Mouse (Mus musculus): ENCODE results near the gene Bcs1l. TPM values are rescaled to one million over a fixed set of nuclear protein-coding genes. Genes with fewer than 3 reads are reported as not detected.

Bcs1l gene
- total and polyA plus RNA-seq, 3 experiments: 18.6 to 29.1 (median 27.1) TPM

DNA sequence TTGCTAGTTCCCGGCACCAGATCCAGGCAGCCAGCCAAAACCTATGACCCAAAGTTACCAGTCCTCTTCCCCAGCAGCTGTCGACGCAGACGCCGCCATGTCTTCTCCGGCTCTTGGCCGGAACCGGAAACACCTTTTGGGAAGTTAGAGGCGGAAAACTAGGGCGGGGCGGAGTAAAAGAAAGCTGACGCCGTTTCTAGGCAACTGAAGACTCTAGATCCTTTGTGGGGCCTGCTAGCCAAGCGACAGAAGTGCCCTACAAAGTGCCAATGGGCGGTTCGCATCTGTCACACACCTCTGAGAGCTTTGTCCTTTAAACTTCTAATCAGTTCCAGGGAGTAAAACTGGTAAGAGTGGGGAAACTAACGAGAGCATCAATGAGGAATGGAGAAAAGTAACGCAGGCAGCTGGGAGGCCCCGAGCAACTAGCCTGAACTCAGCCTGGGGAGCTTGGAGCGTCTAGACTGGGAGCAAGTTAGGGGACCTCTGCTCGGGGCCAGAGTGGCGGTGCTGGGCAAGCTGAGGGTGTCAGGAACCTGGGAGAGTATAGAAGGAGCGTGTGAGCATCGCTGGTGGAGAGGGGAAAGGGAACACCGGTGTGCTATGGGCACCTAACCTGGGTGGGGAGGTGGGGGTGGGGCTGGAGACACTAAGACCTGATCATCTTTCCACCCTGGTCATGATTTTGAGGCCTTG lies 13.3 kb downstream of the Bcs1l start, which contains the start of the genes Rnf25 and Stk36 (continued):
- TF ChIP-seq ETS1 (conservative IDR thresholded peaks at IDR 0.05; ENCODE audit: low read depth, low read length) (no peak), USF2 (conservative IDR thresholded peaks at IDR 0.05; ENCODE audit: low read depth, low read length) (no peak), TCF12 (IDR thresholded peaks at IDR 0.05; ENCODE audit: low read depth, low read length) (peak; percentile 79), ZKSCAN1 (IDR thresholded peaks at IDR 0.05; ENCODE audit: borderline replicate concordance, low read depth, low read length) (no peak), MAZ (IDR thresholded peaks at IDR 0.05; ENCODE audit: low read depth, low read length) (no peak), ZC3H11A (IDR thresholded peaks at IDR 0.05; ENCODE audit: low read depth, low read length) (no peak), ZNF384 (IDR thresholded peaks at IDR 0.05; ENCODE audit: low read depth, low read length) (no peak), BHLHE40 (IDR thresholded peaks at IDR 0.05; ENCODE audit: low read depth, low read length) (no peak), MAX (IDR thresholded peaks at IDR 0.05; ENCODE audit: low read length) (no peak), RAD21 (IDR thresholded peaks at IDR 0.05; ENCODE audit: low read depth, low read length) (no peak), MEF2A (IDR thresholded peaks at IDR 0.05; ENCODE audit: borderline replicate concordance, low read depth, low read length) (no peak), JUND (conservative IDR thresholded peaks at IDR 0.05; ENCODE audit: low read depth, low read length) (no peak), POLR2AphosphoS2 (IDR thresholded peaks at IDR 0.05; ENCODE audit: low read depth, low read length) (peak; percentile 74; the same call in 1 of the 2 replicates), CTCF (conservative IDR thresholded peaks at IDR 0.05 in 1 of 2, IDR thresholded peaks at IDR 0.05 in 1 of 2; ENCODE audit: low read depth in 2 of 2, low read length in 2 of 2) (no peak), NELFE (IDR thresholded peaks at IDR 0.05; ENCODE audit: low read depth, low read length) (peak; percentile 90), USF1 (IDR thresholded peaks at IDR 0.05; ENCODE audit: low read depth, low read length) (no peak), ELF1 (IDR thresholded peaks at IDR 0.05; ENCODE audit: low read depth, low read length) (peak; percentile 86), E2F4 (IDR thresholded peaks at IDR 0.05; ENCODE audit: insufficient replicate concordance, low read depth, low read length) (no peak), EP300 (IDR thresholded peaks at IDR 0.05; ENCODE audit: low read length) (no peak), SIN3A (IDR thresholded peaks at IDR 0.05; ENCODE audit: low read length) (peak; percentile 85)

DNA sequence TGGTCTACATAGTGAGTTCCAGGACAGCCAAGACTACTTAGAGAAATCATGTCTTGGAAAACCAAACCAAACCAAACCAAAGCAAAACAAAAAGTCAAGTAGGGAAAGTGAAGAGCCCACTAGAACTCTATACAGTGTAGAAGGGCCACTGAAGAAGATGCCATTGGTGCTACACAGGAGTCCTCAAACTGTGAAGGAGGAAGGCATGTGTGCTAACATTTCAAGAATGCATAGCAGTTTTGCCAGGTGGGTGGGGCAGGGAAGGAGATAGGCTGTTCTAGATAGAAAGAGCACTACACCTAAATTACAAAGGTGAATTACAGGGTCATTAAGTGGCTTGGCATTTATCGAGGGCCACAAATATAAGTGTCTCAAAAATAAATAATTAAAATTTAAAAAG lies 36.1 kb downstream of the Bcs1l start:
- Histone ChIP-seq H3K79me2 (replicated peaks; ENCODE audit: control insufficient read depth, extremely low read depth, insufficient read depth, poor library complexity, severe bottlenecking) (no peaks in the 10 kb centered on the region), H3K9ac (ENCODE audit: insufficient read depth, low read depth) (no peak overlapping the region), H3K36me3 (replicated peaks in 1 of 2; ENCODE audit: control insufficient read depth in 1 of 2, insufficient read depth in 1 of 2, low read length in 1 of 2) (no peaks in the 10 kb centered on the region), H3K4me2 (ENCODE audit: insufficient read depth, low read depth, poor library complexity, severe bottlenecking) (no peak overlapping the region), H3K27ac (ENCODE audit: insufficient read depth, low read depth) (no peak overlapping the region), H3K27me3 (replicated peaks) (no peaks in the 10 kb centered on the region), H3K9me3 (replicated peaks; ENCODE audit: low read length) (no peaks in the 10 kb centered on the region), H3K4me3 (replicated peaks in 1 of 3; ENCODE audit: low read depth in 2 of 3, low read length in 2 of 3, poor library complexity in 1 of 3) (no peak overlapping the region), H3K4me1 (ENCODE audit: control insufficient read depth in 1 of 2, insufficient read depth in 2 of 2) (0 out of 4 replicates have a peak, but pooled peaks cover 0 to 4% of the 10 kb centered on the region in 2 experiments)
- TF ChIP-seq UBTF (IDR thresholded peaks at IDR 0.05; ENCODE audit: low read depth, low read length) (no peak), POLR2AphosphoS2 (IDR thresholded peaks at IDR 0.05; ENCODE audit: low read depth, low read length) (no peak), SMC3 (IDR thresholded peaks at IDR 0.05; ENCODE audit: low read depth, low read length) (no peak), CTCF (conservative IDR thresholded peaks at IDR 0.05 in 1 of 2, IDR thresholded peaks at IDR 0.05 in 1 of 2; ENCODE audit: low read depth in 2 of 2, low read length in 2 of 2) (no peak), USF1 (IDR thresholded peaks at IDR 0.05; ENCODE audit: low read depth, low read length) (no peak), SIN3A (IDR thresholded peaks at IDR 0.05; ENCODE audit: low read length) (no peak), TBP (conservative IDR thresholded peaks at IDR 0.05; ENCODE audit: low read depth, low read length) (no peak), RAD21 (IDR thresholded peaks at IDR 0.05; ENCODE audit: low read depth, low read length) (no peak), GABPA (IDR thresholded peaks at IDR 0.05; ENCODE audit: insufficient replicate concordance, low read depth, low read length) (no peak), MEF2A (IDR thresholded peaks at IDR 0.05; ENCODE audit: borderline replicate concordance, low read depth, low read length) (no peak), ZNF384 (IDR thresholded peaks at IDR 0.05; ENCODE audit: low read depth, low read length) (no peak), ELF1 (IDR thresholded peaks at IDR 0.05; ENCODE audit: low read depth, low read length) (no peak), MAFK (IDR thresholded peaks at IDR 0.05; ENCODE audit: insufficient replicate concordance, low read length) (no peak), MYC (IDR thresholded peaks at IDR 0.05; ENCODE audit: low read depth, low read length) (no peak), MXI1 (IDR thresholded peaks at IDR 0.05; ENCODE audit: low read depth, low read length) (no peak), IRF4 (IDR thresholded peaks at IDR 0.05; ENCODE audit: low read depth, low read length) (no peak), JUND (conservative IDR thresholded peaks at IDR 0.05; ENCODE audit: low read depth, low read length) (no peak), JUN (IDR thresholded peaks at IDR 0.05; ENCODE audit: insufficient read depth, low read depth, low read length) (no peak), E2F4 (IDR thresholded peaks at IDR 0.05; ENCODE audit: insufficient replicate concordance, low read depth, low read length) (no peak)
- no peak for DNase-seq (ENCODE audit: extremely low read depth)
- in situ Hi-C loops (cut with MboI; ENCODE audit: low pct_ligation_motif_present, low pct_unique_long_range_greater_than_20kb, low sequenced_read_pairs) (no loop called here), dilution Hi-C loops (cut with MboI; ENCODE audit: extremely low pct_ligation_motif_present, extremely low pct_unique_long_range_greater_than_20kb, low sequenced_read_pairs) (no loop called here)

Data from CH12.LX (cell line).